Mouse (Mus musculus): ENCODE data around the gene Adi1. TPM values are rescaled to one million over a fixed set of nuclear protein-coding genes. Genes with fewer than 3 reads are reported as not detected.

The Adi1 gene
- 8.5 and 11.4 TPM in 2 replicates for total RNA-seq (2014; rRNA removed)
- polyA plus RNA-seq (2015; fragmentation: Nextera tagmentation; extraction: Ambion mirVana): 33.3 and 35.4 TPM in 2 replicates

DNA sequence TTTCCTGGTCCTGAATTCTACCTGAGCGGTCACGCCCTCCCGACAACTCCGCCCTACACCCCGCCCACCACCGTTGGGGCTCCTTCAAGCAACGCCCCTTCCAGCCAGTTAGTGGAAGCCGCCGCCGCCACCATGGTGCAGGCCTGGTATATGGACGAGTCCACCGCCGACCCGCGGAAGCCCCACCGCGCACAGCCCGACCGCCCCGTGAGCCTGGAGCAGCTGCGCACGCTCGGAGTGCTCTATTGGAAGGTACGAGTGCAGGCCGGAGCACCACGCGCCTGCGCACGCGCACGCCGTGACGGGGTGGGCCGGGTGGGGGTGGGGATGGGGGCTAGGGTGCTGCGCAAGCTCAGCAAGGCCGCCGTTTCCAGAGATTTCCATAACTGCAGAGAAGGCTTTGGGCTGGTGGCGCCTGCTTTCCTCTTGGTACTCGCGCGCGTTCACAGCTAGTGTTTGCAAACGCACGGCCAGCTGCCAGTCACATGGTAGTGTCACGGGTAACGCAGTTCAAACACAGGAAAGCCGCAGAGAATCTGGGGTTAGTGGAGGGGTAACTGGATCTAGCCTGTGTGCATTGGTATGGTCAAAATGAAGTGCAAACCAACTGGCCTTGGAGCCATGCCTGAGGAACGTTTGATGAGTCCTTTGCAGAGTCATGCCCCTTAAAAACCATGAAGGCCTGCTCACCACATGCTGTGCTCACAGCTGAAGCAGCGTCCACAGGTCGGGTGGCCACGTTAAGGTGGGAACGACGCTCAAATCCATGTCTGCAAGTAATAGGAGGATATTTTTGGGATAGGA, at the start of gene Adi1:
Gene Adi1 (plus strand): TSS at position 111 of the 804 bp plus-strand sequence.
- 2% methylated on average over 53 of the region's 53 CpGs for WGBS
- peak; percentile 93 for DNase-seq (ENCODE audit: low spot score)

DNA sequence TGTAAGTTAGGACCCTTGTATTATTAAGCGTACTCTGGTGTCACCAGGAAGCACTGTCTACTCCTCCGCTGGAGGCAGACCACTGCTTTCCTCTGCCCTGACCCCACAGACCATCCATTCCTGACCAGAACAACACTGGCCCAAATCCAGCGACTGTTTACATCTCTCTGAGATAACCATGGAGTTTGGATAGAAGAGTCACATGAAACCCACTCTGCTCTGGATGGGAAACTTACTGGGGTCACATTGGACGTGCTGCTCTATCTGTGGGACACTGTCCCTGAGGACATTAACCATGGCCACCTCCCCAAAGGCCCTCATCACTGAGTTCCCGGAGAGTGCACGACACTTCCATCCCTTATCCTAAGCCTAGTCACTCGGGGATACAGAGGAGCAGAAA, 49.6 kb upstream of the Adi1 start:
- Histone ChIP-seq H3K9ac (replicated peaks; ENCODE audit: low read length) (no peak overlapping the region), H3K4me3 (ENCODE audit: low read length) (no peak overlapping the region), H3K27me3 (ENCODE audit: insufficient read depth, low read length) (no peaks in the 10 kb centered on the region), H3K9me3 (ENCODE audit: low read length) (no peaks in the 10 kb centered on the region), H3K36me3 (ENCODE audit: insufficient read depth, low read length) (peaks cover 25% of the 10 kb centered on the region), H3K27ac (no peak overlapping the region), H3K4me2 (ENCODE audit: low read depth, low read length) (no peak overlapping the region), H3K4me1 (ENCODE audit: insufficient read depth, low read length) (no peaks in the 10 kb centered on the region)
- DNase-seq (ENCODE audit: low spot score) (no peak), ATAC-seq (no peak)
- TF ChIP-seq CTCF (IDR thresholded peaks at IDR 0.05; ENCODE audit: low read depth): no peak
- 82% methylated on average over 7 of the region's 7 CpGs for WGBS

More for the DNA sequence above, at the start of gene Adi1:
- Histone ChIP-seq H3K9me3 (ENCODE audit: low read length) (no peaks in the 10 kb centered on the region), H3K4me1 (ENCODE audit: insufficient read depth, low read length) (peaks cover 8% of the 10 kb centered on the region), H3K4me2 (ENCODE audit: low read depth, low read length) (peak within 1 kb of the TSS; percentile 50), H3K27me3 (ENCODE audit: insufficient read depth, low read length) (no peaks in the 10 kb centered on the region), H3K27ac (peak within 1 kb of the TSS; percentile 88), H3K9ac (replicated peaks; ENCODE audit: low read length) (peak within 1 kb of the TSS; percentile 45), H3K4me3 (ENCODE audit: low read length) (peak within 1 kb of the TSS; percentile 43), H3K36me3 (ENCODE audit: insufficient read depth, low read length) (no peaks in the 10 kb centered on the region)
- peak; percentile 98 for ATAC-seq
- no peak for TF ChIP-seq CTCF (IDR thresholded peaks at IDR 0.05; ENCODE audit: low read depth)

DNA sequence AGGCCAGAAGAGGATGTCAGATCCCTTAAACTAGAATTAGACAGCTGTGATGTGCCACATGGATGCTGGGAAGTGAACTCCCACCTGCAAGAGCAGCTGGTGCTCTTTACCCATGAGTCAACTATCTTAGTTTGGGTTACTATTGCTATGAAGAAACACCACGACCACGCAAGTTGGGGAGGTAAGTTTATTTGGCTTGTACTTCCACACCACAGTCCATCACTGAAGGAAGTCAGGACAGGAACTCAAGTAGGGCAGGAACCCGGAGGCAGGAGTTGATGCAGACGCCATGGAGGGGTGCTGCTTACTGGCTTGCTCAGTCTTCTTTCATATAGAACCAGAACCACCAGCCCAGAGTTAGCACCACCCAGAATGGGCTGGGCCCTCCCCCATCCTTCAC, 47.9 kb upstream of the Adi1 start:
- H3K4me1 ChIP-seq (ENCODE audit: insufficient read depth, low read length): no peaks in the 10 kb centered on the region
- peaks cover 41% of the 10 kb centered on the region for H3K36me3 ChIP-seq (ENCODE audit: insufficient read depth, low read length)
- no peaks in the 10 kb centered on the region for H3K9me3 ChIP-seq (ENCODE audit: low read length)
- no peak overlapping the region for H3K27ac ChIP-seq
- DNase-seq (ENCODE audit: low spot score) (no peak), ATAC-seq (no peak)
- no peak overlapping the region for H3K4me2 ChIP-seq (ENCODE audit: low read depth, low read length)
- H3K9ac ChIP-seq (replicated peaks; ENCODE audit: low read length): no peak overlapping the region
- no peaks in the 10 kb centered on the region for H3K27me3 ChIP-seq (ENCODE audit: insufficient read depth, low read length)
- H3K4me3 ChIP-seq (ENCODE audit: low read length): no peak overlapping the region
- TF ChIP-seq CTCF (IDR thresholded peaks at IDR 0.05; ENCODE audit: low read depth): no peak
- WGBS: 70% methylated on average over 4 of the region's 4 CpGs

DNA sequence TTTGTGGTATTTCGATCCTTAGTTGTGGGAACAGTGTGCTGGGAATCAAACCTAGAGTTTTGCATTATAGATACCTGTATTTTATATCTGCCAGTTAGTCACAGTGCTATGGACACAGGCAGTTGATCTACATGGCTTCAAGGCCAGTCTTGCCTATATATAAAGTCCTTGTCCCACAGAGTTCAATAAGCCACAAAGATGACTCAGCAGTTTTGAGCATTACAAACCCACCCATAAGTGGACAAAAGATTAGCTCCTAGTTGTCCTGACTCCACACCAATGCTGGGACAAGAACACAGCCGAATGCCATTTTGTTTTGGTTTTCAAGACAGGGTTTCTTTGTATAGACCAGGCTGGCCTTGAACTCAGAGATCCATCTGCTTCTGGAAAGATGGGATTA, 46.6 kb upstream of the Adi1 start:
- WGBS: 89% methylated on average over 2 of the region's 2 CpGs
- Histone ChIP-seq H3K9me3 (ENCODE audit: low read length) (no peaks in the 10 kb centered on the region), H3K4me1 (ENCODE audit: insufficient read depth, low read length) (no peaks in the 10 kb centered on the region), H3K4me3 (ENCODE audit: low read length) (no peak overlapping the region), H3K27me3 (ENCODE audit: insufficient read depth, low read length) (no peaks in the 10 kb centered on the region), H3K27ac (no peak overlapping the region), H3K9ac (replicated peaks; ENCODE audit: low read length) (no peak overlapping the region), H3K36me3 (ENCODE audit: insufficient read depth, low read length) (peaks cover 54% of the 10 kb centered on the region), H3K4me2 (ENCODE audit: low read depth, low read length) (no peak overlapping the region)
- DNase-seq (ENCODE audit: low spot score): no peak
- no peak for ATAC-seq
- TF ChIP-seq CTCF (IDR thresholded peaks at IDR 0.05; ENCODE audit: low read depth): no peak

DNA sequence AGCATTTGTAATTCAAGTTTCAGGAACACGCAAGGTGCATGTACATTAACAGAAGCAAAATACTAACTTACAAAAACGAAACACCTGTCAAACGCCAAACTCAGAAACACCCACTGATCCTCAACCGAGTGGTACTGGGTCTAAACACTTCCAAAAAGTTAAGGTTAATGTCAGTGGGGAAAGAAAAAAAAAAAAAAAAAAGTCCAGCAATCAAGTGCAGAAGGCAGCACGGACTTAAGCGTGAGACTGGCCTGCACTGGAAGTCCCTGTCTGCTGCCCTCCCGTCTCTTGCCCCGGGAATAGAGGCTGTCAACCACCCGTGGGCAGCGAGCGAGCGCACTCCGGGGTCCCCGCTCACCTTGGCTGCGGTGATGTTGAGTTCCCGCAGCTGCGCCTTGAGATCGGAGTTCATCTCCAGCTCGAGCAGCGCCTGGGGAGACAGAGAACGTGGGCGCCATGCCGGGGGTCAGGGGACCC, 39.9 kb upstream of the Adi1 start:
- Histone ChIP-seq H3K27me3 (ENCODE audit: insufficient read depth, low read length) (no peaks in the 10 kb centered on the region), H3K4me1 (ENCODE audit: insufficient read depth, low read length) (peaks cover 8% of the 10 kb centered on the region), H3K27ac (peak overlapping the region; percentile 95), H3K4me2 (ENCODE audit: low read depth, low read length) (peak overlapping the region; percentile 71), H3K9ac (replicated peaks; ENCODE audit: low read length) (peak overlapping the region; percentile 94), H3K36me3 (ENCODE audit: insufficient read depth, low read length) (peaks cover 35% of the 10 kb centered on the region), H3K4me3 (ENCODE audit: low read length) (peak overlapping the region; percentile 77), H3K9me3 (ENCODE audit: low read length) (no peaks in the 10 kb centered on the region)
- TF ChIP-seq CTCF (IDR thresholded peaks at IDR 0.05; ENCODE audit: low read depth): no peak
- DNase-seq (ENCODE audit: low spot score): peak; percentile 21
- 2% methylated on average over 23 of the region's 23 CpGs for WGBS
- ATAC-seq: peak; percentile 18; the same call in 1 of the 2 replicates

DNA sequence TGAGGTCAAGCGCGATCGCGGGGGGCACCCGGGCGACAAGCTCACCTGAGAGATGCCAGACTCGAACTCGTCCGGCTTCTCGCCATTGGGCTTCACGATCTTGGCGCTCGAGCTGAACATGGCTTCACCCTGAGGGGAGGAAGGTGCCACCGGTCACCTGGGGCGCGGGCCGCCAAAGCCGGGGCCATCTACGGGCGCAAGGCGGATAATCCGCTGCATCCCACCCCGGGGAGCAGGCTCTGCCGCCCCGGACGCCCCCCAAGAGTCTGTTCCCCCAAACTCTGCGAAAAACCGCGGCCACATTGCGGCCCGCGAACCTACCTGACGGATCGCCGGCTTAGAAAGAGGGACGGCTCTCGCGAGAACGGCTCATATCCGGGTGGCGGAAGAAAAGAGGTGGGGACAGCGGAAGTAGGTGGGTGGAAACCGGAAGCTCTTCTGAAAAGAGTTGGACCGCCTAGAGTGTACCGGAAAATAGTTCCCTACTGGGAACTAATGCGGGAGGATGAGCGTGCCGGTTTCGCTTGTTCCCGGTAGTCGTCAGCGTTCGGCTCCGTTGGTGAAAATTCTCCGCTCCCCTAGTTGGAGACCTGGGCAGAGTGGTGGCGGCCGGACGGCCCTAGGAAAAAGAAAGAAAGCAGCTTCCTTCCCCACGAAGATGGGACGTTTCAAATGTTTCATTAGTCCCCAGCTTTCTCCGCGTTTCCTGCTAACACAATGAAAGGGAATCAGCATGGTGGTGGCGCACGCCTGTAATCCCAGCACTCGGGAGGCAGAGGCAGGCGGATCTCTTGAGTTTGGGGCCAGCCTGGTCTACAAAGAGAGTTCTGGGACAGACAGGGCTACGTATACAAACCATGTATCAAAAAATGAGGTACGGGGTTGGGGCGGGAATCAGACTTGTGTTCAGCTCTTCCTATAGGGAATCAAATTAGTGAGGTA, 39.2 kb upstream of the Adi1 start, which contains the start of gene Rps7:
Gene Rps7 (minus strand): TSS at position 419 of the 942 bp plus-strand sequence.
- peaks cover 28% of the 10 kb centered on the region for H3K36me3 ChIP-seq (ENCODE audit: insufficient read depth, low read length)
- WGBS: 6% methylated on average over 68 of the region's 69 CpGs
- H3K9me3 ChIP-seq (ENCODE audit: low read length): no peaks in the 10 kb centered on the region
- H3K4me2 ChIP-seq (ENCODE audit: low read depth, low read length): peak within 1 kb of the TSS; percentile 71
- peak; percentile 98 for ATAC-seq
- no peak for TF ChIP-seq CTCF (IDR thresholded peaks at IDR 0.05; ENCODE audit: low read depth)
- no peaks in the 10 kb centered on the region for H3K27me3 ChIP-seq (ENCODE audit: insufficient read depth, low read length)
- H3K27ac ChIP-seq: peak within 1 kb of the TSS; percentile 95
- DNase-seq (ENCODE audit: low spot score): peak; percentile 96
- H3K9ac ChIP-seq (replicated peaks; ENCODE audit: low read length): peak within 1 kb of the TSS; percentile 94
- H3K4me3 ChIP-seq (ENCODE audit: low read length): peak within 1 kb of the TSS; percentile 77
- peaks cover 8% of the 10 kb centered on the region for H3K4me1 ChIP-seq (ENCODE audit: insufficient read depth, low read length)
